Mouse (Mus musculus) limb, embryonic 12.5 days (tissue): ENCODE data around the gene Olfr574. TPM values are rescaled to one million over a fixed set of nuclear protein-coding genes. Genes with fewer than 3 reads are reported as not detected.

Source experiments
- ATAC-seq: fragments of 200-750 bp; cut with Nextera tagmentation; 2 replicates; pipeline ENCODE4 v1.8.0; 2017; ENCODE audit warnings: low read depth, moderate TSS enrichment; ENCODE audit not compliant: insufficient number of reproducible peaks, insufficient read depth, low FRiP score, low TSS enrichment
- H3K27ac ChIP-seq: fragments of 300-500 bp; sonication (generic); 2 replicates; pipeline ENCODE4 v1.5.1; 2016; ENCODE audit warnings: mild to moderate bottlenecking, moderate library complexity
- H3K27me3 ChIP-seq: fragments of 300-500 bp; sonication (generic); 2 replicates; pipeline ENCODE4 v1.6.1; 2016; ENCODE audit warnings: mild to moderate bottlenecking, moderate library complexity
- H3K36me3 ChIP-seq: fragments of 300-500 bp; sonication (generic); 2 replicates; pipeline ENCODE4 v1.6.1; 2016; ENCODE audit warnings: mild to moderate bottlenecking, moderate library complexity
- H3K4me1 ChIP-seq: fragments of 300-500 bp; sonication (generic); replicated peaks from 2 replicates; pipeline ENCODE4 v1.6.1; 2016
- H3K4me2 ChIP-seq: fragments of 300-500 bp; sonication (generic); 2 replicates; pipeline ENCODE4 v1.6.1; 2016; ENCODE audit warnings: mild to moderate bottlenecking, moderate library complexity
- H3K4me3 ChIP-seq: fragments of 300-500 bp; sonication (generic); replicated peaks from 2 replicates; pipeline ENCODE4 v1.5.1; 2016; ENCODE audit warnings: mild to moderate bottlenecking
- H3K9ac ChIP-seq: fragments of 300-500 bp; sonication (generic); replicated peaks from 2 replicates; pipeline ENCODE4 v1.6.1; 2016; ENCODE audit warnings: mild to moderate bottlenecking, moderate library complexity
- H3K9me3 ChIP-seq: fragments of 300-500 bp; sonication (generic); 2 replicates; pipeline ENCODE4 v1.6.1; 2016; ENCODE audit warnings: mild to moderate bottlenecking, moderate library complexity
- WGBS: fragments of 180-500 bp; shearing (Covaris S2); methylation state at CpG from one replicate; pipeline ENCODE4 v1.1.7; 2016; 5-methylcytosine and 5-hydroxymethylcytosine counted together
- polyA plus RNA-seq: library from polyadenylated mRNA; unstranded; fragments of >200 nt; fragmentation: Nextera tagmentation; extraction: Ambion mirVana; gene quantifications from 2 replicates; pipeline ENCODE4 v1.2.1, GENCODE M21; 2016

Olfr574 gene
- polyA plus RNA-seq, 1 experiment from 2014 or later, result not detected

DNA sequence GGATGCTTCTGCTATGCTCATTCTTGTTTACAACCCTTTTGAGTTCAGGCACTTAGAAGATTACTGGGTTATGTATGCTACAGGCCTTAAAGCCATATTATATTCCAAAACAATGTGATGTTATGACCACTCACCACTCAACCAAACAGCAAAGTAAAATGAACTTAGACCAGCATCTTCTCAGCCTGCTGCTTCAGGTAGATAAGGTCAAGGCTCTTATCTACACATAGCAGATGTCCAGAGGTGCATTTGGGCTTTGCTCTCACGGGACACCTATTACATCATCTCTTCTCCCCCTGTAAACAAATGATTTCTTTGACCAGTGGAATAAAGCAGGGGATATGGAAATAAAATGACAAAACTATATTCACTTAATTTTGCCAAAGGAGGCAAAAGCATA is 10.3 kb downstream of the Olfr574 start, which contains the start of gene Olfr575:
Olfr575 (minus strand) TSS at position 183 of the 400 bp plus-strand sequence.
- no peak within 1 kb of the TSS for H3K27ac ChIP-seq
- H3K4me1 ChIP-seq, result no peaks in the 10 kb centered on the region
- 68% methylated on average over 1 of the region's 1 CpGs for WGBS
- ATAC-seq, result no peak
- no peaks in the 10 kb centered on the region for H3K27me3 ChIP-seq
- H3K4me2 ChIP-seq, result no peak within 1 kb of the TSS
- no peak within 1 kb of the TSS for H3K4me3 ChIP-seq
- no peak within 1 kb of the TSS for H3K9ac ChIP-seq
- H3K36me3 ChIP-seq, result no peaks in the 10 kb centered on the region
- no peaks in the 10 kb centered on the region for H3K9me3 ChIP-seq

DNA sequence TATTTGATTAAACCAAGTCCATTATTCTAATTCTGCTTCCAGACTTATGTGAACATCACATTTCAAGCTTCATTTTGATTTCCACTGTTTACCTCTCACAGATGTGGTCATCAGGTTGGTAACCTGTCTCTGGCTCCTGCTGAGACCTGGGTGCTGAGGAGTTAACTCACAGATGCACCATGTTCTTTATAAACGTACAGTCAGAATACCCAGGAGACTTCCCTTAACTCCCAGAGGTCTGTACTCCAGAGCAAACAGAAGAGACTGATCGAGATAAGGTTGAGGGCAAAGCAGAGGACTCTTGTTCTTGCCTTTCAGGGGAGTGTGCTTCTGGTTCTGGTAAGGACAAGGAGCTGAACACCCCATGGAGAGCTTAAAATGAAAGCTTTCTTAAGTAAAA is 14.1 kb downstream of the Olfr574 start, which contains the start of gene Olfr576:
Olfr576 (plus strand) TSS at position 301 of the 400 bp plus-strand sequence.
- Histone ChIP-seq H3K36me3 (no peaks in the 10 kb centered on the region), H3K27ac (no peak within 1 kb of the TSS), H3K27me3 (no peaks in the 10 kb centered on the region), H3K9ac (no peak within 1 kb of the TSS), H3K4me2 (no peak within 1 kb of the TSS), H3K4me3 (no peak within 1 kb of the TSS), H3K4me1 (no peaks in the 10 kb centered on the region), H3K9me3 (no peaks in the 10 kb centered on the region)
- ATAC-seq, result no peak
- WGBS, result 59% methylated on average over 2 of the region's 2 CpGs

DNA sequence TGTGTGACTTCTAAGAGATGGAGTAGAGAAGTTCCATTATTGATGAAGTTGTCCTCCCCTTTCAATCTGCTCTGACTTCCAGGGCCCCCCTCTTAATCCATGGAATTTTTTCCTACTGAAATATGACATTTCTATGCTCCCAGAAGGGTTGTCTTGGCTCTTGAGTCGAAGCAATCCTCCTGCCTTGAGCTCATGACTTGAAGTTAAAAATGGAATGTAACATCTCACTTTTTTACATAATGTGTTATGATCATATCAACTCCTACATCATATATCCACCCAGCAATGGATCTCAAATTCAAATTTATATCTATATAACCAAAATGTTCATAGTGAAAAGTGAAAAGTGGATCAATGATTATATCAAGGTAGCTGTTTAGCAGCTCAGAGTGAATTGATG is 26.1 kb downstream of the Olfr574 start:
- WGBS, result 56% methylated on average over 1 of the region's 1 CpGs
- Histone ChIP-seq H3K9me3 (no peaks in the 10 kb centered on the region), H3K36me3 (no peaks in the 10 kb centered on the region), H3K4me3 (no peak overlapping the region), H3K9ac (no peak overlapping the region), H3K27ac (no peak overlapping the region), H3K4me1 (no peaks in the 10 kb centered on the region), H3K27me3 (no peaks in the 10 kb centered on the region), H3K4me2 (no peak overlapping the region)
- ATAC-seq, result no peak

DNA sequence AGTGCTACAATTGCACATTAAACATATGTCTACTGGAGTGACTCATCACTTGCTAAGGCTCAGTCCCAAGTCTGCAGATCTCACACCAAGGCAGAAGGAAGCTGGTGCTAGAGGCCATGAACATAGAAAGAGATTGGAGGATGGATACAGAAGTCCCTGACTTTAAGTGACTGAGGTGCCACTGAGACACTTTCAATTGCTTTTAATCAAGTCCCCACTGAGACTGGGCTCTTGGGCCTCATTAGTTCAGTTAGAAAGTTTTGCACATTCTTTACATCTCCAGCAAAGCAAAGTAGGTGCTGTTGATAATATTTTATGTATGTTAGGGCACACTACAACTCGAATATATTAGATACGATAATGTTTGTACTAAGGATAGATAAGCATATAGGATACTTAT is 27.6 kb downstream of the Olfr574 start, which contains the start of gene Olfr577:
Olfr577 (minus strand) TSS at position 101 of the 400 bp plus-strand sequence.
- Histone ChIP-seq H3K9ac (no peak within 1 kb of the TSS), H3K27me3 (no peaks in the 10 kb centered on the region), H3K4me2 (no peak within 1 kb of the TSS), H3K4me1 (no peaks in the 10 kb centered on the region), H3K9me3 (no peaks in the 10 kb centered on the region), H3K4me3 (no peak within 1 kb of the TSS), H3K27ac (no peak within 1 kb of the TSS), H3K36me3 (no peaks in the 10 kb centered on the region)
- 84% methylated on average over 2 of the region's 2 CpGs for WGBS
- ATAC-seq, result no peak

DNA sequence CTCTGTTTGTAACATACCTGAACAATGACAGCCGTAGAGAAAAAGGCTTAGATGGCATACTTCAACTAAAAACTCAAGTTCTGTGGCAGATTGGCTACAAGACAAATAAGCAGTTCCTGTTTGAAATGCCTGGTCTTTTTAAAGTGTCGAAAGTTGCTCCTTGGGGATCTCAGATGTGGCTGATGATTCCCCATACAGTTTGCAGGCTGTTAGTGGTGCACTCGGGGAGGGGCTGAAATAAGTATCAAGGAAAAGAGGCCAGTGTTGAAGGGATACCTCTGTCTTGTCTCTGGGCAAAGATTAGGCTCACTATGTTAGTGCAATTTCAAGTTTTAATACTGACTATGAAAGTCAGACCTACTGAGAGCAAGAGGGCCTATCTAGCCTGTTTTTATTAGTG is 41.0 kb downstream of the Olfr574 start, which contains the start of gene Olfr578:
Olfr578 (minus strand) TSS at position 101 of the 400 bp plus-strand sequence.
- no peaks in the 10 kb centered on the region for H3K4me1 ChIP-seq
- no peak within 1 kb of the TSS for H3K4me2 ChIP-seq
- H3K9ac ChIP-seq, result no peak within 1 kb of the TSS
- H3K27ac ChIP-seq, result no peak within 1 kb of the TSS
- no peak within 1 kb of the TSS for H3K4me3 ChIP-seq
- no peaks in the 10 kb centered on the region for H3K27me3 ChIP-seq
- 74% methylated on average over 3 of the region's 3 CpGs for WGBS
- H3K9me3 ChIP-seq, result no peaks in the 10 kb centered on the region
- H3K36me3 ChIP-seq, result no peaks in the 10 kb centered on the region
- ATAC-seq, result no peak

Other genes starting within 250 kb of the Olfr574 start
- gene Olfr558, start 246.3 kb upstream of the Olfr574 start, polyA plus RNA-seq, result not detected in 2 replicates
- not detected in 2 replicates for gene Olfr33, start 229.4 kb upstream of the Olfr574 start, polyA plus RNA-seq
- not detected in 2 replicates for gene Olfr559, start 221.0 kb upstream of the Olfr574 start, polyA plus RNA-seq
- gene Olfr560, start 189.1 kb upstream of the Olfr574 start, polyA plus RNA-seq, result not detected in 2 replicates
- gene Olfr78, start 189.0 kb upstream of the Olfr574 start, polyA plus RNA-seq, result not detected in 2 replicates
- gene Olfr561, start 177.2 kb upstream of the Olfr574 start, polyA plus RNA-seq, result not detected in 2 replicates
- not detected in 2 replicates for gene Olfr564, start 145.0 kb upstream of the Olfr574 start, polyA plus RNA-seq
- not detected in 2 replicates for gene Olfr566, start 89.7 kb upstream of the Olfr574 start, polyA plus RNA-seq
- gene Olfr568, start 71.3 kb upstream of the Olfr574 start, polyA plus RNA-seq, result not detected in 2 replicates
- gene Olfr569, start 57.6 kb upstream of the Olfr574 start, polyA plus RNA-seq, result not detected in 2 replicates
- gene Olfr570, start 53.9 kb upstream of the Olfr574 start, polyA plus RNA-seq, result not detected in 2 replicates
- not detected in 2 replicates for gene Olfr571, start 30.9 kb upstream of the Olfr574 start, polyA plus RNA-seq
- not detected in 2 replicates for gene Olfr572, start 24.1 kb upstream of the Olfr574 start, polyA plus RNA-seq
- gene Olfr573-ps1, start 5.9 kb upstream of the Olfr574 start, polyA plus RNA-seq, result not detected in 2 replicates
- gene Olfr575, start 10.3 kb downstream of the Olfr574 start, polyA plus RNA-seq, result not detected in 2 replicates
- gene Olfr576, start 14.2 kb downstream of the Olfr574 start, polyA plus RNA-seq, result not detected in 2 replicates
- gene Olfr577, start 27.5 kb downstream of the Olfr574 start, polyA plus RNA-seq, result not detected in 2 replicates
- not detected in 2 replicates for gene Olfr578, start 40.9 kb downstream of the Olfr574 start, polyA plus RNA-seq
- not detected in 2 replicates for gene Olfr582, start 89.6 kb downstream of the Olfr574 start, polyA plus RNA-seq
- not detected in 2 replicates for gene Olfr583, start 102.8 kb downstream of the Olfr574 start, polyA plus RNA-seq
- not detected in 2 replicates for gene Olfr584, start 133.4 kb downstream of the Olfr574 start, polyA plus RNA-seq
- gene Olfr585, start 149.3 kb downstream of the Olfr574 start, polyA plus RNA-seq, result not detected in 2 replicates
- gene Olfr586, start 177.2 kb downstream of the Olfr574 start, polyA plus RNA-seq, result not detected in 2 replicates
- not detected in 2 replicates for gene Olfr588-ps1, start 192.4 kb downstream of the Olfr574 start, polyA plus RNA-seq
- not detected in 2 replicates for gene Olfr589, start 207.9 kb downstream of the Olfr574 start, polyA plus RNA-seq
- gene Olfr591, start 229.9 kb downstream of the Olfr574 start, polyA plus RNA-seq, result not detected in 2 replicates
- not detected in 2 replicates for gene Olfr592, start 236.3 kb downstream of the Olfr574 start, polyA plus RNA-seq